Mouse (Mus musculus) embryonic facial prominence, embryonic 12.5 days (tissue): ENCODE data around the gene Ldhb. TPM values are rescaled to one million over a fixed set of nuclear protein-coding genes. Genes with fewer than 3 reads are reported as not detected.

Experiments
- ATAC-seq: fragments of 200-750 bp; cut with Nextera tagmentation; 2 replicates; pipeline ENCODE4 v1.8.0; 2017; ENCODE audit not compliant: insufficient number of reproducible peaks, insufficient read depth, low FRiP score, low TSS enrichment
- H3K27ac ChIP-seq: fragments of 300-500 bp; sonication (generic); 2 replicates; pipeline ENCODE4 v1.5.1; 2016; ENCODE audit warnings: mild to moderate bottlenecking
- H3K27me3 ChIP-seq: fragments of 300-500 bp; sonication (generic); 2 replicates; pipeline ENCODE4 v1.6.1; 2016; ENCODE audit warnings: mild to moderate bottlenecking, moderate library complexity
- H3K36me3 ChIP-seq: fragments of 300-500 bp; sonication (generic); 2 replicates; pipeline ENCODE4 v1.6.1; 2016; ENCODE audit warnings: mild to moderate bottlenecking
- H3K4me1 ChIP-seq: fragments of 300-500 bp; sonication (generic); 2 replicates; pipeline ENCODE4 v1.6.1; 2016
- H3K4me2 ChIP-seq: fragments of 300-500 bp; sonication (generic); replicated peaks from 2 replicates; pipeline ENCODE4 v1.6.1; 2016; ENCODE audit warnings: mild to moderate bottlenecking, moderate library complexity
- H3K4me3 ChIP-seq: fragments of 300-500 bp; sonication (generic); 2 replicates; pipeline ENCODE4 v1.5.1; 2016; ENCODE audit warnings: mild to moderate bottlenecking
- H3K9ac ChIP-seq: fragments of 300-500 bp; sonication (generic); 2 replicates; pipeline ENCODE4 v1.6.1; 2016; ENCODE audit warnings: mild to moderate bottlenecking, moderate library complexity
- H3K9me3 ChIP-seq: fragments of 300-500 bp; sonication (generic); 2 replicates; pipeline ENCODE4 v1.6.1; 2016; ENCODE audit warnings: mild to moderate bottlenecking, moderate library complexity
- WGBS: fragments of 180-500 bp; shearing (Covaris S2); methylation state at CpG from one replicate; pipeline ENCODE4 v1.1.7; 2016; 5-methylcytosine and 5-hydroxymethylcytosine counted together
- polyA plus RNA-seq: library from polyadenylated mRNA; unstranded; fragments of >200 nt; fragmentation: Nextera tagmentation; extraction: Ambion mirVana; gene quantifications from 2 replicates; pipeline ENCODE4 v1.2.1, GENCODE M21; 2016

Ldhb gene
- polyA plus RNA-seq, result 407 and 439 TPM in 2 replicates

DNA sequence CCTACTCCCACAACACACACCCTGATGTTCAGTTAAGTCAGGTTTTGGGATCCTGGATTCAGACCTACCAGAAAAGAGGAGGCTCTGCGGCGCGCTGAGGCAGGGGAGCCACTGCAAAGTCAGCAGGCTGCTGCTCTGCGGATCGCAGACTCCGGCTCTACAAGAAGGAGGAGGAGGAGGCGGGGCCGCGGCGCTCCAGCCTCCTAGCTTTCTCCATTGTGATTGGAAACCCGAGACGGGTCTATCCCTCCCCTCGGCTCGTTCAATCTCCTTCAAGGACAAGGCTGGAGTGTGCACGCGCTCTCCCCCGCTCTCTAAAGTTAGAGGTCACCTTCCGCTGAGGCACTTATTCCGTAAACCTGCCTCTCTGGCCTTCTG lies at the start of gene Ldhb:
TSS of gene Ldhb (minus strand) at position 173 of the 378 bp plus-strand sequence.
- peak; percentile 96 for ATAC-seq
- peaks cover 28% of the 10 kb centered on the region for H3K4me1 ChIP-seq
- no peaks in the 10 kb centered on the region for H3K27me3 ChIP-seq
- H3K27ac ChIP-seq, result peak within 1 kb of the TSS; percentile 81
- peak within 1 kb of the TSS; percentile 74 for H3K4me2 ChIP-seq
- peak within 1 kb of the TSS; percentile 64 for H3K4me3 ChIP-seq
- H3K9me3 ChIP-seq, result no peaks in the 10 kb centered on the region
- peak within 1 kb of the TSS; percentile 68 for H3K9ac ChIP-seq
- under 1% methylated on average over 19 of the region's 19 CpGs for WGBS
- H3K36me3 ChIP-seq, result peaks cover 17% of the 10 kb centered on the region; the same call in 1 of the 2 replicates

DNA sequence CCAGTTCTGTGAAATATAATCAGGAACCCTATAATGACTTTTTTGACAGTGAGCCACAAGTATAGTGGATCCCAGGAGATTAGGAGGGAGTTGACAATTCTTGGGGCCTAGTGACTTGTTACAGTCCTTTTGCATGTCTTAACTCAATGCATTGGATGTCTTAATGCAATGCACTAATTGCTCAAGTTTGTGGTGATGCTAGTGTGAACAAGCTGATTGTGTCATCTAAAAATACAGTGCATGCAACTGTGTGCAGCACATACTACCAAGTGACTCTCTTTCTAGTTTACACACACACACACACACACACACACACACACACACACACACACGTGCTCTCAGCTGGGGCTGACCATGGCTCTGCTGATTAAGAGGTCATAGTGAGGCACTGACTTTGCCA lies 48.2 kb upstream of the Ldhb start:
- WGBS, result 43% methylated on average over 1 of the region's 1 CpGs
- H3K4me1 ChIP-seq, result no peaks in the 10 kb centered on the region
- H3K27me3 ChIP-seq, result no peaks in the 10 kb centered on the region
- no peak overlapping the region for H3K4me2 ChIP-seq
- H3K9me3 ChIP-seq, result no peaks in the 10 kb centered on the region
- H3K36me3 ChIP-seq, result no peaks in the 10 kb centered on the region
- no peak overlapping the region for H3K4me3 ChIP-seq
- H3K27ac ChIP-seq, result no peak overlapping the region
- no peak overlapping the region for H3K9ac ChIP-seq
- ATAC-seq, result no peak

DNA sequence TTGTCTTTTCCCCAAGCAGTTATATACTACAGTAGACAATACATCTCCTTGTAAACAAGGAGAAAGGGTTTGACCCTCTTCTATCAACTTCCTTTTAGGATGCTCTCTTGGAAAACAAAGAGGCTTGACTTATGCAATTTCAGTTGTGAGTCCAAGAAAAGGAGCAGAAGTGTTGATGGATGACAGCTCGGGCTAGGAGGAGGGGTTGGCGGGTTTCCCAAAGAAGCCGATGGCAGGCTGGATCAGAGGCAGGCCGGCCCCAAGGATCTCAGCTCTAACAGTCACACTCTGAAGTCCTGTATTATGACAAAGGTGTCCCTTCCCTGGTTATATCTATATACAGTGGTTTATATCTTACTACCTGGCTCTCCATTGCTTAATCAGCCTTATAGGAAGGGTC lies 43.7 kb upstream of the Ldhb start:
- no peaks in the 10 kb centered on the region for H3K27me3 ChIP-seq
- 74% methylated on average over 4 of the region's 4 CpGs for WGBS
- no peak overlapping the region for H3K9ac ChIP-seq
- no peaks in the 10 kb centered on the region for H3K4me1 ChIP-seq
- no peaks in the 10 kb centered on the region for H3K9me3 ChIP-seq
- H3K4me2 ChIP-seq, result no peak overlapping the region
- H3K4me3 ChIP-seq, result no peak overlapping the region
- ATAC-seq, result no peak
- no peak overlapping the region for H3K27ac ChIP-seq
- H3K36me3 ChIP-seq, result no peaks in the 10 kb centered on the region

DNA sequence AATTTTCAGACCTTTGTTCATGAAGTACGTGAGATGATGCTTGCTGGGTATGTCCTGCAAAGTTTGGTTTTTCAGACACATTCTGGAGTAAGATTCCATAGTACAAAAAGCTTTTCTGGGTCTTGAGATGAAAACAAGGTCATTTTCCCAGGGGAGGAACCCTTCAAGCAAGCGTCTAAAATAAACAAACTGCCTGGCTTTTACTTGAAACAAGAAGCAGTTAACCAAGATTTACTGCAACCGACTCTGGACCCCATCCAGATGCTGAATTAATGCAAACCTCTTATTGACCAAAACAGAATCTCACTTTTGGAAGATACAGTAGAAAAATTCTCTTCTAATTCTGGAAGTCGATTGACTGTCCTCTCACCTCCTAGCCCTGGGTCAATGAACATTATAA lies 43.1 kb upstream of the Ldhb start:
- Histone ChIP-seq H3K36me3 (no peaks in the 10 kb centered on the region), H3K9ac (no peak overlapping the region), H3K4me3 (no peak overlapping the region), H3K4me1 (no peaks in the 10 kb centered on the region), H3K4me2 (no peak overlapping the region), H3K9me3 (no peaks in the 10 kb centered on the region), H3K27ac (no peak overlapping the region), H3K27me3 (no peaks in the 10 kb centered on the region)
- no peak for ATAC-seq
- WGBS, result 53% methylated on average over 4 of the region's 4 CpGs

DNA sequence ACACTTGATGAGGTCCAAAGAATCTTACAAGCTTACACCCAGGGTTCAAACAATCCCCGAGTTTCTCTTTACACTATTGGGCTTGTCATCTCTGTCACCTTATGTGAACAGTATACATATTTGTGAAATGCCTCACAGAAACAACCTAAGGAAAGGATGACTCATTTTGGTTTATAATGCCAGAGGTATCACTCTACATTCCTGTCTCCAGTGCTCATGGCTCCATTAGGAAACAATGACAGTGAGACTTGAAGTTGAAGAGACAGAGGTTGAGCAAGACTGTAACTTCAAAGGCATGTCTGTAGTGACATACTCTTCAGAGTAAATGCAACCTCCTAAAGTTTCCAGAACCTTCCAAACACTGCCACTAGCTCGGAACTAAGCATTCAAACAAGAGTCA lies 40.6 kb upstream of the Ldhb start:
- H3K4me2 ChIP-seq, result no peak overlapping the region
- ATAC-seq, result no peak
- peaks cover 4% of the 10 kb centered on the region; the same call in 1 of the 2 replicates for H3K4me1 ChIP-seq
- no peak overlapping the region for H3K27ac ChIP-seq
- H3K9me3 ChIP-seq, result no peaks in the 10 kb centered on the region
- no peaks in the 10 kb centered on the region for H3K36me3 ChIP-seq
- WGBS, result 82% methylated on average over 2 of the region's 2 CpGs
- no peaks in the 10 kb centered on the region for H3K27me3 ChIP-seq
- H3K4me3 ChIP-seq, result no peak overlapping the region
- no peak overlapping the region for H3K9ac ChIP-seq

DNA sequence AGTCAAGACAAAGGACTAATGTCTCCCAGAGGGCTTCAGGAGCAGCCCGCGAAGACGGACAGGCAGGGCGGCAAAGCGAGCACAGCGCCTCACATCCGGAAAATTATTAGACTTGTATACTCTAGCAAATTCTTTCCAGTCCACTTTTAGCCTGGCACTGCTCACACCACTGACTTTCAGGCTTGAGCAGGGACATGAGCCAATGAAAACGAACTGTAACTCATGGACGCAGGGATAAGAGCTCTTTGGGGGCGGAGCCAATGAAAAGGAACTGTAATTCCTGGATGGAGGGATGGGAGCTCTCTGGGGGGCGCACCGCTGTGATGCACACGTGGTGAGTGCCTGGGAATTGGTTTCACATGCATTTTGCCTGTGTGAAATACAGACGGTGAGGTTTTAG lies 37.4 kb upstream of the Ldhb start:
- ATAC-seq, result no peak
- no peaks in the 10 kb centered on the region for H3K27me3 ChIP-seq
- no peak overlapping the region for H3K9ac ChIP-seq
- no peaks in the 10 kb centered on the region for H3K36me3 ChIP-seq
- H3K27ac ChIP-seq, result no peak overlapping the region
- no peaks in the 10 kb centered on the region for H3K9me3 ChIP-seq
- H3K4me2 ChIP-seq, result peak overlapping the region; percentile 25
- H3K4me1 ChIP-seq, result peaks cover 4% of the 10 kb centered on the region; the same call in 1 of the 2 replicates
- WGBS, result 44% methylated on average over 14 of the region's 14 CpGs
- H3K4me3 ChIP-seq, result no peak overlapping the region

DNA sequence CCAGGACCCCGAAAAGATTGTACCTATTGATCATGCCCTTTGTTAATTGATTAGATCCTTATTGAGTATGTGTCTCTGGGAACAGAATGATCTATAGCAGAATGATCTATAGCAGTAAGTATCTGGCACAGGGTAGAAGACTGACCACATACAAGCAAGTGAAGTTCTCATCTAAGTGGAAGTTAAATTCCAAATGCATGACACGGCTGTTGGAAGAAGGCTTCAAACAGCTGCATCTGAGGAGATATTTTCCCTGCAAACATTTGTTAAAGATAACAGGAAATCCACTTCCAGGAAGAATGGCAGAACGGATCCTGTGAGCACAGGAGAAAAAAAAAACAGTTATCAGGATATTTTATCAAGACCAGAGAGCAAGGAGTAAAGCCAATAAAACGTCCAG lies 35.9 kb upstream of the Ldhb start:
- 73% methylated on average over 4 of the region's 4 CpGs for WGBS
- Histone ChIP-seq H3K27ac (no peak overlapping the region), H3K27me3 (no peaks in the 10 kb centered on the region), H3K4me3 (no peak overlapping the region), H3K9me3 (no peaks in the 10 kb centered on the region), H3K4me2 (no peak overlapping the region), H3K36me3 (no peaks in the 10 kb centered on the region), H3K9ac (no peak overlapping the region), H3K4me1 (peaks cover 4% of the 10 kb centered on the region; the same call in 1 of the 2 replicates)
- ATAC-seq, result no peak

DNA sequence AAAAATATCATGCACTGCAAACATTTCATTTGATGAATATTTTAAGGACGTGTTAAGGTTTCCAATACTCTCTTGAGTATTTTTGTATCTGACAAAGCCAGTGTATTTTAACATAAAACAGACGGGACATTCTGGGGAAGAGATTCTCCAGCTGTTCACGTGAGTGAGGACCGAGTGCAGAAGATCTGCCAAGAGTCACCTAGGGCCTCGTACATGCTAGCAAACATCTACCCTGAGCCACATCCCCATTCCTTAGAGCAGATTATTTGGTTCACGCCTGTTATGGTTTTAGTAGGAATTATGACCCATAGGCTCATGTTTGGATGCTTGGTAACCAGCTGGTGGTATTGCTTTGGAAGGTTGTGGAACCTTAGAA lies 35.0 kb upstream of the Ldhb start:
- Histone ChIP-seq H3K4me1 (peaks cover 4% of the 10 kb centered on the region; the same call in 1 of the 2 replicates), H3K4me2 (no peak overlapping the region), H3K27ac (no peak overlapping the region), H3K9me3 (no peaks in the 10 kb centered on the region), H3K4me3 (no peak overlapping the region), H3K27me3 (no peaks in the 10 kb centered on the region), H3K36me3 (no peaks in the 10 kb centered on the region), H3K9ac (no peak overlapping the region)
- no peak for ATAC-seq
- WGBS, result 82% methylated on average over 6 of the region's 6 CpGs

DNA sequence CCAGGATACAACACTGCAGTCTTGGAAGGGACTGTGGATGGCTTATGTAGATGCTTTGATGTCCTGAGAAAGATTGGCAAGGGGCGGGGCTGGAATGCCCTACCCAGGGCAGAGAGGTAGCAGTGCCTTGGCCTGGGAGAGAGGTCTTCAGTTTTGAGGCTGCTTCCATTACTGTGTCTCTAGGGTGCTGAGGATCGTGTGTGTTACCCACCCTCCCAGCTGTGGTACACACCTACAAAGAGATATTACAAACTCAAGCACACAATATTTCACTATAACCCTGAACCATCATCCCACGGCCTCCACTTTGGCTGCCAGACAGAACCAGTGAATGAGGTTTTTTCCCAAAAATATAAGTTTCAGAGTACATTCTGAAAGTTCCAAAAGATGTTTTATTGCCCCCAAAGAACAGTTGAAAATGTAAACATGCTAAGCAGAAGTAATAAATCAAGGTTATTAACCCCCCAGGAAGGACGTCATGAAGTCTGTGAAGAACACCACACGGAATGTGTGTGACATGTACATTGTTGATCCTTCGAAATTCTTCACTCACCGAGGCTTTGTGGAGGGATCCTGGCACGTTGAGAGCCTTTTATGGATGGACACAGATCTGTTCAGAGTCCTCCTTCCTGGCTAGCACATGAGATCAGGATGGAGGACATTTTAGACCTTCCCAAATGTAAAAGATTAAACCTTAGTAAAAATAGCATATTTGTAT lies 34.5 kb upstream of the Ldhb start:
- no peaks in the 10 kb centered on the region for H3K36me3 ChIP-seq
- no peak overlapping the region for H3K4me3 ChIP-seq
- no peaks in the 10 kb centered on the region for H3K9me3 ChIP-seq
- no peak overlapping the region for H3K9ac ChIP-seq
- H3K4me1 ChIP-seq, result peaks cover 4% of the 10 kb centered on the region; the same call in 1 of the 2 replicates
- ATAC-seq, result no peak
- WGBS, result 80% methylated on average over 8 of the region's 8 CpGs
- no peak overlapping the region for H3K4me2 ChIP-seq
- H3K27me3 ChIP-seq, result no peaks in the 10 kb centered on the region
- no peak overlapping the region for H3K27ac ChIP-seq

DNA sequence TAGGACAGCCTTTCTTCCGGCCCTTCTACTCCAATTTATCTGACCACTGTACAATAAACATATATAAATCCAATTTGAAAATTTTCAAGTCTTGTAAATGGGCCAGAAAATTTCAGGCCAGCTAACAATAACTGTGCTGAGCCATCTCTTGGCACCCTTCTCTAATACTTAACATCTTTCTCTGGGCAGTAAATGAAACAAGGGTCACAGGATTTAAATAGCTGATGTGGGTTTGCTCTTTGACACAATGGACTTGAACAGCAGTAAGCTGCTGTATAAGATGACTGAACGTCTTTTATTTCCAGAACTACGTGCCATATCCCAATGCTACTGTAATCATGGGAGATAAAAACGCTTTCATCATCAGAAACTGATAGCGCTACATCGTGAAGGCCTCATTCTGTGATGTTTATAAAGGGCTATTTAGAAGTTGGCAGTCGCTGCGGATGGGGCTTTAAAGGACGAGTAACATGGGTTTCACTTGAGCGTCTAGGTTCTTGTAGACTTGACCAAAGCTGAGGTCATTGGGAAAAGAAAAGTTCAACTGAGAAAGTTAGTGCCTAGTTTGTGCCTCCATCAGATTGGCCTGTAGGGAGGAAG lies 32.9 kb upstream of the Ldhb start:
- peaks cover 4% of the 10 kb centered on the region; the same call in 1 of the 2 replicates for H3K4me1 ChIP-seq
- 88% methylated on average over 10 of the region's 10 CpGs for WGBS
- no peak for ATAC-seq

DNA sequence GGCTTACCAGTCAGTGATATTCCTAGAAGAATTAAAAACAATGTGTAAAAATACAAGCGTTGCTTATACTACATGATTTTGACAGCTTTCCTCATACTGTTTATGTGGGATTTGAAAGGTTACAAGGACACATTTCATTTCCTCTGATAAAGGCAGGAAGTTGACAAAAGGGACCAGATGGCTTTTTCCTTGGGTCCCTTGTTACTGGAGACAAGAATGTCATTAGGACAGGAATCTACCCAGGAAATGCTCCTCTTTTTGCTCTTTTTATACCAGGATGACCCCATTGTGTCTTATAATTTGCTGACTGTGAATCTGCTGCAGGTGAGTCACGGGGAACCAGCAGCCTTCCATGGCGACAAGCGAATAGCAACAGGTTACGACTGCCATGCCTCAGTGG lies 32.4 kb upstream of the Ldhb start:
- Histone ChIP-seq H3K4me2 (no peak overlapping the region), H3K36me3 (no peaks in the 10 kb centered on the region), H3K27ac (no peak overlapping the region), H3K9ac (no peak overlapping the region), H3K4me1 (peaks cover 4% of the 10 kb centered on the region; the same call in 1 of the 2 replicates), H3K4me3 (no peak overlapping the region), H3K9me3 (no peaks in the 10 kb centered on the region), H3K27me3 (no peaks in the 10 kb centered on the region)
- WGBS, result 81% methylated on average over 5 of the region's 5 CpGs
- no peak for ATAC-seq

More for the DNA sequence above, 32.9 kb upstream of the Ldhb start:
- Histone ChIP-seq H3K27me3 (no peaks in the 10 kb centered on the region), H3K36me3 (no peaks in the 10 kb centered on the region), H3K27ac (no peak overlapping the region), H3K9me3 (no peaks in the 10 kb centered on the region), H3K9ac (no peak overlapping the region), H3K4me2 (no peak overlapping the region), H3K4me3 (no peak overlapping the region)

DNA sequence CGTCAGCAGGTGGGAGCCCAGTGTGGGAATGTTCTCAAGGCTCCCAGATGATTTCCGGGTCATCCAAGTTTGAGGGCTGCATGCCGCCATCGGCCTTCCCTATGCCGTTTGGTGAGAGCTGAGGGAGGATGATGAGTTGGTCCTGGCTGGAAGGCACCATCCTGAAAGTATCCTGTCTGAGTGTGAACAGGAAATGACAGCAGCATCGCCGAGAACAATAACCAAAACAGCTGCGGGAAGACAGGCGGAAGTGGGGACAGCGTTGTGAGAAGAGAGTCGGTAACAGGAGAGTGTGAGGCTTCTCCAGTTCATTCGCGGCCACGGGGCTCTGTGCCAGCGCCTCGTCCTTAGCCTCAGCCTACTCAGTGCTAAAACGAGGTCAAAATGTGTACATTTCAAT lies 30.7 kb upstream of the Ldhb start:
- 80% methylated on average over 17 of the region's 17 CpGs for WGBS
- no peak overlapping the region for H3K9ac ChIP-seq
- H3K27me3 ChIP-seq, result no peaks in the 10 kb centered on the region
- ATAC-seq, result no peak
- H3K27ac ChIP-seq, result no peak overlapping the region
- H3K36me3 ChIP-seq, result no peaks in the 10 kb centered on the region
- H3K4me2 ChIP-seq, result no peak overlapping the region
- no peak overlapping the region for H3K4me3 ChIP-seq
- no peaks in the 10 kb centered on the region for H3K9me3 ChIP-seq
- no peaks in the 10 kb centered on the region for H3K4me1 ChIP-seq
